Mouse (Mus musculus) embryonic fibroblast, embryonic 13.5 days (primary cell): ENCODE measurements around the gene E2f2.

Experiments used
- CTCF ChIP-seq: IDR thresholded peaks from 2 replicates; pipeline ENCODE4 v1.5.1; 2011; ENCODE audit warnings: mild to moderate bottlenecking, control low read depth, low read length, moderate library complexity, borderline replicate concordance; ENCODE audit not compliant: insufficient read depth
- POLR2A ChIP-seq: IDR thresholded peaks from 2 replicates; pipeline ENCODE4 v1.6.1; 2011; ENCODE audit warnings: low read depth, mild to moderate bottlenecking, control low read depth, low read length, moderate library complexity

DNA sequence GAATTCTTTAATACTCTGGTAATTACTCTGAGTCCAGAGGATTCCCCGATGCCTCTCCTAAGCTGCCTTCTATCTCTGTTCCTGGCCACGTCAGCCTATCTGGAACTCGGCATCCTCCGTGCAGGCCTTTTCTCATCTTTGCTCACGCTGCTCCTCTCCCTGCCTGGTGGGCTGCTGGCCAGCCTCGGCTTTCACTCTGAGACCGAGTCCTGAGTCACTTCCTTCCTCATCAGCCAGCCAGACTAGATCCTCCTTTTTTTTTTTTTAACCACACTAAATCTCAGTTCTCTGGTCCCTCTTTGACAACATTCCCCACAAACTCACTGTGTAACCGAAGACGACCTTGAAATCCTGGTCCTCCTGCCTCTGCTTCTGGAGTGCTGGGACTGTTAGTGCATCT is 13.2 kb downstream of the E2f2 start:
- TF ChIP-seq CTCF (no peak), POLR2A (no peak)
